Mouse (Mus musculus): Measurements from ENCODE around the gene Cdca3. TPM values are rescaled to one million over a fixed set of nuclear protein-coding genes. Genes with fewer than 3 reads are reported as not detected.
"Not testable (repeated sequence)": the region's sequence is repeated elsewhere in the genome, so short reads cannot be mapped to it uniquely, and the experiment has no call there.

Gene Cdca3
- total RNA-seq (2021): 1 to 10 TPM; 1.5 to 1.8 TPM
- long read RNA-seq, experiment 1: 0 reads
- long read RNA-seq, experiment 2, partial matches to known transcripts: 0 of 1 reads
- long read RNA-seq, experiment 2, other reads (novel, unspliced or antisense): 1 of 1 reads

DNA sequence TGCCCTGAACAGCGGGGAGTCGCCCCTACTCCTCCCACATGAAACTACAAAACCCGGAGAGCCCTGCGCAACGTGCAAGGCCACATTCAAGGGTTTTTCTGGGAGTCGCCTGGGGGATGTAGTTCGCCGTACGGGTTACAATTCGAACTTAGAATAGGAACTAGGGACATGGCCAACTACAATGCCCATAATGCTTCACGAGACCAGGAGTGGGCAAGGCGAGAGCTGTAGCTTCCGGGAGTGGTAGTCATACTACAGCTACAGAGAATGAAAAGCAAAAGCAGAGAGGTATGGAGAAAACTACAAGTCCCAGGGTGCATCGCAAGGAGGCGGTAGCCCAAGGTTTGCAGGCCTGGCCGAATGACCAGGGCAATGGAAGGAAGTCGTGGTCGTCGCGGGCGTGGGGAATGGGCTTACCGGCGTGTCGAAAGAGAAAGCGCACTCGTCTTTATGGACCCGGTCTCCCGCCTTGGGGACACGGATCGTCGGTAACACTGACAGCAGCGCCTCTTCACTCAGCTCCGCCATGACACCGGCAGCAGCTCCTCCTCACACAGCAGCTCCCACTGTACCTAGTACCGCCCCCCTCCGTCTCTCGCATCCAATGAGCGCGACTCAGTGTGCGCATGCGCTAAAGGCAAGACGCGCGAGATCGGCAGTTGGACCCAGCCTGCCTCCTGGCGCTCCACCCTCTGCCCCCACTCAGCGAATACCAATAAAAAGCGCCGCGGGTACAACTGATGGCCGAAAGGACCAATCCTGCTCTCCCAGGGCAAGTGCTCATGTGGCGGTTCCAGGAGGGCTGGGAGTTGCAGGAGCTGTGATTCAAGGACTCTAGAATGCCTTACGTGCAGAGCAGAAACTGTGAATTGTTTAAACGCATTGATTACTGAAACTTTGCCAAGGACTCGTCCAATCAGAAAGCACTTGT is at the start of gene Cdca3, which contains the start of gene Usp5:
Gene Cdca3 (plus strand): TSS at position 680 of the 931 bp plus-strand sequence.
Gene Usp5 (minus strand): TSS at position 617 of the 931 bp plus-strand sequence.
- intact Hi-C loops (cut with DNase I): no loop called here
- DNase-seq: peak; percentile 98

DNA sequence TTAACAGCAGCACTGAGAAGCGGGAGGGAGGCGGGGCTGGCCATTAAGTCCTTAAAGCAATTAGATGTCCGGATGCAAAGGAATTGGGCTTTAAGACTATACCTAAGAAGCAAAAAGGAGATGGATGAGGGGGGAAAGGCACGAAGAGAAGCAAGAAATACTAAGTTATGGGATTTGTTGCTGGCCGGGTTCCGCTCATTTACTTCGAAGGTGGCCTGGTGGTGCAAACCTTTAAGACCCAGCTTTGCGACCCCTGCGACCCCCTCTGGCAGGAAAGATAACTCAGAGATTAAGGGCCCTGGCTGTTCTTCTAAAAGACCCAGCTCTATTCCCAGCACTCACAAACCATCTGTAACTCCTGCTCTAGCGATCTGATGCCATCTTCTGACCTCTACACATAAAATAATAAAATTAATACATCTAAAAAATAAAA is 49.3 kb upstream of the Cdca3 start:
- no peak for DNase-seq
- intact Hi-C loops (cut with DNase I): no loop called here

DNA sequence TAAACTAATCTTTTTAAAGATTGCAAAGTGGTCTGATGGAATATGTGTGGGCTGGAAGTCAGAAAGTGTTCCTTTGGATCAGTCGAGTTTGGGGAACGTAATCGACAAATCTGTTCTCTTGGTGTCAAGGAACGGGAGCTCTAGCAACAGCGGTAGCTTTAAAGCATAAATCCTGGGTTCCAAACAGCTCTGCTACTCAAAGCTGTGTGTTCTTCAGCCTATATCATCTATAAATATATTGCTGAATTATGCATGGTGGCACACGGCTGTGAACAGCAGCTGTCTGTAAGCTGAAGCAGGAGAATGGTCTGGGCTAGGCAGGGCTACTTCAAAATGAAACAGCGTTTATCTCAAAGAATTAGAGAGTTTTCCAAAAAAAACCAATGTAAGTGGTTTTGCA is 48.4 kb upstream of the Cdca3 start:
- DNase-seq: no peak
- intact Hi-C loops (cut with DNase I): no loop called here

DNA sequence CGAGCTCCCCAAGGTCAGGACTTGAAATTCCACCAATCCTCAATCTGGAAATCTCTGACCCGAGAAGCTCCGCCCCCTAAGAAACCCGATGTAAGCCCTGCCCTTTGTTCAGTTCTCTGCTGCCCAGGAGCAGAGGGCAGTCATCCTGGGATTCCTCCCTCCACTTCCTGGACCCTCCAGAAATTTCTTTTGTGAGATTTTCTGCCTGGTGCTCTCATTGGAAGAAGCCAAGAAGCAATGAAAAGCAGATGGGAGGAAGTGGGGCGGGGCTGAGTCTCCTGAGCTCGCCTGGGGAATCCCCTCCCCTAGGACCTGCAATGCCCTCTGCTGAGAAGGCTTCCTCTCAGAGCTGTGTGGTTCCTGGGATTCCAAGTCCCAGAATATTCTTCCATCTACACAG is 46.9 kb upstream of the Cdca3 start:
- intact Hi-C loops (cut with DNase I): no loop called here
- no peak for DNase-seq

DNA sequence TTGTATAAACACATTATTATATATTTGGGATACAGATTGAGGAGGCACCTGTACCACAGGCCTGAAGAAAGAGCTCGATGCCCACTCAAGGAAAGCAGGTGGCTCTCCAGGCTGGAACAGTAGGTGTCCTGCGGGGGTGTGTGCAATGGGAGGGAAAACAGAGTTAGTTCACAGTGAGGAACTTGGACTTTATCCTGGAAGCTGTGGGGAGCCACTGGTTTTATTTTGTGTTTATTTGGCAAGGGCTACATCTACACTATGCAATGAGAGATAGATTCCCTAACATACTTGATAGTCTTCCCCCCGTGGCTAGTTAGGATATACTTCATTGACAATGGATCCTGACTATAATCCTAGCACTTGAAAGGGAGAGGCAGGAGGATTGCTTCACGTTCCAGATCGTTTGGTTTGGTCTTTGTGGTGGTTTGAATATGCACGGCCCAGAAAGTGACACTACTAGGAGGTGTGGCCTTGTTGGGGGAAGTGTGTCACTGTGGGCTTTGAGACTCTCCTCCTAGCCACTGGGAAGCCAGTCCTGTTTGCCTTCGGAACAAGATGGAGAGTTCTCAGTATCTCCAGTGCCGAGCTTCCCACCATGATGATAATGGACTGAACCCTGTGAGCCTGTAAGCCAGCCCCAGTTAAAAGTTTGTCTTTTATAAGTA is 42.5 kb upstream of the Cdca3 start:
- intact Hi-C loops (cut with DNase I): no loop called here
- no peak for DNase-seq

DNA sequence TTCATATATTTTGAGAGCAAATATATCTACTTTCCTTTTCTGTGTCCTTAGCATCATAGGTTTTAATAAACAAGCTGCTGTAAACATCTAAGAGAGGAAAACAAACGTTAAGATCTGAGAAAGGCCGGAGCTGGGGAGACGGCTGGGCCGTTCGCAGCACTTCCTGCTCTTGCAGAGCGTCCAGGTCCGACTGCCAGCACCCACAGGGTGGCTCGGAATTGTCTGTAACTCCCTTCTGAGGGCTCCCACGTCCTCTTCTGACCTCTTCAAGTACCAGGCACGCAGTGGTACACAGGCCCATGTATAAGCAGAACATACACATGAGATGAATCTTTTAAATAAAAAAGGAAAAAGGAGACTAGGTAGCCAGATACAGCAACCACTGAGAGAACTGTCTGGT is 41.6 kb upstream of the Cdca3 start:
- intact Hi-C loops (cut with DNase I): no loop called here
- DNase-seq: no peak

DNA sequence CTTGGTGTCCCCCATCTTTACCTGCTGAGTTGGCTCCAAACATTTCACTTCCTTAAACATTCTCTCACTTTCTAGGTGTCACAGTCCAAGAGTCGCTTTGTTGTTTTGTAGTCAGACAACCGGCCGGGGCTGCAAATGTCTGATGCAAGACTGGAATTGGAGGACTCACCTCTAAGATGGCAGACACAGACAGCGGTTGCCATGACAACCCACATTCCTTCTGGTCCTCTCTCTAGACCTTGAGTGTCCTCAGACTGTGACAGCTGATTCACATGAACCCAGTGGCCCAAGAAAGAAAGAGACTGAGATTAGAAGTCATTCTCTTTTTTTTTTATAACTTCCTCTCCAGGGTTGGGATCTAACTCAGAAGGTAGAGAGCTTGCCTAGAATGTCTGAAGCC is 39.8 kb upstream of the Cdca3 start:
- no peak for DNase-seq
- intact Hi-C loops (cut with DNase I): no loop called here

DNA sequence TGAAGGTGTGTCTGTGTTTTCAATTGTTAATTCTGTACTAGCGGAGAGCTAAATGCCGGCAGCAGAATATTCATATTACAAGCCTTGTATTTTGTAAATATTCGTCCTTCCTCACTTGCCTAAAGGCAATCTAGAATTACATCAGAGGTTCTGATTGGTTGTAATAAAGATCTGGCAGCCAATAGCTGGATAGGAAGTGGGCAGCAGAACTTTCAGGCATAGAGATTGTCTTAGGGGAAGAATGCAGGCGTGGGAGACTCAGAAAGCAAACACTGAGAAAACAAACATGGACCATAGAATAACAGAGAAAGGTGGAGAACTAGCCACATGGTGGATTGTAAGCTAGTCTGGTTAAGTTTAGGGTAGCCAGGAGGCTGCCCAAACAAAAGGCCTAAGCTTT is 39.2 kb upstream of the Cdca3 start:
- intact Hi-C loops (cut with DNase I): no loop called here
- no peak for DNase-seq

DNA sequence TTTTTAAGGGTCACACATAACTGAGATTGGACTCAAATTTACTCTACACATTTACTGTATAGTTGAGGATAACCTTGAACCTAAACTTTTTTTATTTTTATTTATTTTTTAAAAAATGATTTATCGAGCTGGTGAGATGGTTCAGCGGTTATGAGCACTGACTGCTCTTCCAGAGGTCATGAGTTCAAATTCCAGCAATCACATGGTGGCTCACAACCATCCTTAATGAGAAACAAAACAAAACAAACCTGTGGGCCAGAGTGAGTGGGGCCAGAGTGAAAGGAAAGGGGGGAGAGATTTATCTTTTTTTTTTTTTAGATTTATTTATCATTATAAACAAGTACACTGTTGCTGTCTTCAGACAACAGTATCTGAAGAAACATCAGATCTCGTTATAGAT is 37.4 kb upstream of the Cdca3 start:
- DNase-seq: no peak
- intact Hi-C loops (cut with DNase I): no loop called here

DNA sequence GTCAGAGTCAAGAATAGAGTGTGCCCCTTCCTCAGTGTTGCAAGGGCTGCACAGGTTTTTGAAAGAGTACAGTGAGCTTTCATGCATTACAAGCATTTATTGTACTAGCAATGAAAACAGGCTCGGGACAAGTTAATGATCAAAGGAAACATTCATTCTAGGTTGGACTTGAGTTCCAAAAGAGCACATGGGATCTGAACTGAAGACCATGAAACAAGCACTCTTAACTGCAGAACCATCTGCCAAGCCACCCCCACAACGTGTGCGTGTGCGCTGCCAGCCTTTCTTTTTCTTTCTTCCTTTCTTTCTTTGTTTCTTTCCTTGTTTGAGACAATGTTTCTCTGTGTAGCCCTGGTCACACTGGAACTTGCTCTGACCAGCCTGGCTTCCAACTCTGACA is 33.6 kb upstream of the Cdca3 start:
- intact Hi-C loops (cut with DNase I): no loop called here

DNA sequence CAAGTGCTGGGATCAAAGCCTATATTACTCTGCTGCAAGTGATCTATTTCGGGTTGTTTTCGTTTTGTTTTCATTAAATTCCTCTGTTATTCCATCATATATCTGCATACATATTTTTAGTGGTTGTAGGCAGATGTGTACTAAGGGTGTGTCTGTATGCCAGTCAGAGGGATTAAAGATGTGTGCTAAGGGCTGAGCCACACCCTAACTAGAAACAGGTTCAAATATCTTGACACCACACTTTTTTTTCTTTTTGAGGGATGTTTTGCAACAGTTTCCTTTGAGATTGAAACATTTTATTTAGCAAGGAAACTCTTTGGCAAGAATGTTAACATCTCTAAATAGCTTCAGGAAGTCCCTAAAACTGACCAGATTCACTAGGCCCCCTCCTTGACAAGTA is 33.1 kb upstream of the Cdca3 start:
- DNase-seq: no peak
- intact Hi-C loops (cut with DNase I): no loop called here

More for the DNA sequence above, 33.6 kb upstream of the Cdca3 start:
- DNase-seq: no peak

DNA sequence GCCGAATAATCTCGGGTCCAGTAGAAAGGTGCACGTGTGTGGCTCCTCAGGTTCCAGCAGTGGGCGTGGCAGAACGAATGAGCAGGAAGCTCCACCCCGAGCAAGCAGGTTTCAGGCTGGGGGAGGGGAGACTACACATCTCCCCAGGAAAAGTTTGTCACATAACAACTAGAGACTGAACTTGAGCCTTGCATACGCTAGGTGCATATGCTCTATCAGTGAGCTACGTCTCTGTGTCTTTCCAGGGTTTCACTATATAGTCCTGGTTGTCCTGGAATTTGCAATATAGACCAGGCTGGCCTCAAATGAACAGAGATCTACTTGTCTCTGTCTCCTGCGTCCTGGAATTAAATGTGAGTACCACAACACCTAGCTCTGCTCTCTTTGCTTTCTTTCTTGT is 26.9 kb upstream of the Cdca3 start:
- intact Hi-C loops (cut with DNase I); DNase-seq: not testable (repeated sequence)

DNA sequence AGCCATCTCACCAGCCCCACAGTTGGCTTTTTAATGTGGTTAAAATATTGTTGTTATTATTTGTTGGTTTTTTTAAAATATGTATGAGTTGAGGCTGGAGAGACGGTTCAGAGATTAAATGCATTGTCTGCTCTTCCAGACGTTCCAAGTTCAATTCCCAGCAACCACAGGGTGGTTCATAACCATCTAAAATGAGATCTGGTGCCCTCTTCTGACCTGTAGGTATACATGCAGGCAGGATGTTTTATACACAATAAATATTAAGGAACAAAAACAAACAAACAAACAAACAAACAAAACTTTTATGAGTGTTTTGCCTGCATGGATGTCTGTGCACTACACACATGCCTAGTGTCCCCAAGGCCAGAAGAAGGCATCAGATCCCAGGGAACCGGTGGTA is 26.3 kb upstream of the Cdca3 start:
- intact Hi-C loops (cut with DNase I): no loop called here
- DNase-seq: no peak

DNA sequence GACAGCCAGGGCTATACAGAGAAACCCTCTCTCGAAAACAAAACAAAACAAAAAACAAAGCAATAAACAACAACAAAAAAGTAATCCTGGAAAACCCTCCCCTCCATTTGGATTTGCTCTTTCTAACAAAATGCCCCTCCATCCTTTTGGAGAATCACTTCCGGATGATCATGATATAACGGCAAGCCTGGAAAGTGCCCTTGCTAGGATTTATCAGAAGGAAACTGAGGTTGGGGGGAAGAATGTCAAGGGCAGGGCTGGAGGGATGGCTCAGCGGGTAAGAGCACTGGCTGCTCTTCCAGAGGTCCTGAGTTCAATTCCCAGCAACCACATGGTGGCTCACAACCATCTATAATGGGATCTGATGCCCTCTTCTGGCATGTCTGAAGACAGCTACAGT is 25.7 kb upstream of the Cdca3 start:
- DNase-seq; intact Hi-C loops (cut with DNase I): not testable (repeated sequence)

DNA sequence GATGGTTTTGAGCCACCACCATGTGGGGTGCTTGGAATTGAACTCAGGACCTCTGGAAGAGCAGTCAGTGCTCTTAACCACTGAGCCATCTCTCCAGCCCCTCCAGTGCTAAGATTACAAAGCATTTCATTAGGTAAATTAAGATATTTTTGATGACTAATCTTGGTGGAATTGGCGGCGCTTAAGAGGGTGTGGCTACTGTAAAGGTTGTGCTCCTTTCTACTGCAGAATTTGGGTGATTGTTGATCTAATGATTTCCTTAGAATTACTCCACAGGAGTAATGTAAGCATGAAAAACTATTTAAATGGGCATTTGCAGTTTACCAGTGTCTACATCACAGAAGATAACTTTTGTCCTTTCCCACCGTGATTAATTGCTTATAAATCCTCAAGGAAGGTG is 25.0 kb upstream of the Cdca3 start:
- intact Hi-C loops (cut with DNase I): no loop called here
- DNase-seq: no peak

DNA sequence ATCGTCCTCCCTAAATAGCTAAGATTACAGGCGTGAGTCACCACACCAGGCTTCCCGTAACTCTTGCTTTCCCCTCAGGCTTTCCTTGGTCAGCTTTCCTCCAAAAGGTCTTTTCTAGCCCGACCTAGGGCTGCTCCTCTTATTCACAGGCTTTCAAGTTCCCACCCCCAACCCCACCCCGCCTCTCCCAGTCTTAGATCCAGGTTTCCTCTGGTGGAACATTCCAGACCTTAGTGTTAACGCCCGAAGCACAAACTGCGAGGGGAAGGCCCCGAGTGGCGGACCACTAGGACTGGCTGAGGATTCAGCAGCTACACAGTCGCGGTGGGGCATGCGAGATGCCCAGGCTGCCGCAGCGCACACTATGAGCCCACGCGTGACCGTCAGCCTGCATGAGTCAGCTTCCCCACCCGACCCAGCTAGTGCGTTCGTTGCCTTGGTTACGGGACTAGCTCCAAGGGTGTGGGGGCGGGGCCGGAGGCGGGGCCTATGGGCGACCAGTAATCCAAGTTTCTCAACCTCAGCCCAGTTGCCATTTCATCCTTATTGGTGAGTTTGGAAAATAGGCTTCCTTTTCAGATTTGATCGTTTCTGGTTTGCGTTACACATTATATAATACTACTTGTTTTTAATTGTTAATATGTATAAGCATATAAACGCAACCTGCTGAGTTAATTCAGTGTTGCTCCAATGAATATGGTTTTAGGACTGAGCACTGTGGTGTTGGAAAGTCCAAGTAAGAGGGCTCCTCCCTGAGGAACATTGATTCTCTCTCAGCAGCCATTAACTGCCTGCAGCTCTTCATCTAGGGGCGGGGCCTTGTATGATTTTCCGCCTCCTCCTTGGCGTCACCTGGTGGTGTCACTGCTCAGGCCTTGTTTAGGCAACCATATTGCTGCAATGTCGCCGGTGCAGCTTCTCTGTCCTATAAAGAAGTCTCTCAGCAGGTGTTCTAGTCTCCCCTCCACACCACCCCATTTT is 23.7 kb upstream of the Cdca3 start:
- DNase-seq: peak; percentile 95 to 96
- intact Hi-C loops (cut with DNase I): no loop called here

DNA sequence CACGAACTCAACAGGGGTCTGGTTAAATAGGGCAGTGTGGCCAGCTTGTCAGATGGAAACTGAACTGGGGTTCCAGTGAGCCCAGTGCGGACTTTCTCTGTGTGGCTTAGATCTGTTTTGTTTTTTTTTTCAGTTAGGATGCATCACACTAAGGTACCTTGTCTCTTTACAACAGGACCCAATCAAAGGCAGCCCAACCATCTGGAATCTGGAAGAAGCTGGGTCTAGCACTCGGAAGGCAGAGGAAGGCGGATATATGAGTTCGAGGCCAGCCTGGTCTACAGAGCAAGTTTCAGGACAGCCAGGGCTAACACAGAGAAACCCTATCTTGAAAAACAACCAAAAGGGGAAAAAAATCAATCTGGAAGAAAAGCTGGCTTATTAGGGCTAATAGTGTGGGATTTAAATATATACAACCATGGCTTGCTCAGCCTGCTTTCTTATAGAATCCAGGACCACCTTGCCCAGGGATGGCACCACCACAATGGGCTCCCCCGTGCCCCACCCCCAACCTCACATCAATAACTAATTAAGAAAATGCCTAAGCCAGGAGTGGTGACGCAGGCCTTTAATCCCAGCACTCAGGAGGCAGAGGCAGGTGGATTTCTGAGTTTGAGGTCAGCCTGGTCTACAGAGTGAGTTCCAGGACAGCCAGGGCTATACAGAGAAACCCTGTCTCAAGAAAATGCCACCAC is 22.8 kb upstream of the Cdca3 start:
- intact Hi-C loops (cut with DNase I): no loop called here

DNA sequence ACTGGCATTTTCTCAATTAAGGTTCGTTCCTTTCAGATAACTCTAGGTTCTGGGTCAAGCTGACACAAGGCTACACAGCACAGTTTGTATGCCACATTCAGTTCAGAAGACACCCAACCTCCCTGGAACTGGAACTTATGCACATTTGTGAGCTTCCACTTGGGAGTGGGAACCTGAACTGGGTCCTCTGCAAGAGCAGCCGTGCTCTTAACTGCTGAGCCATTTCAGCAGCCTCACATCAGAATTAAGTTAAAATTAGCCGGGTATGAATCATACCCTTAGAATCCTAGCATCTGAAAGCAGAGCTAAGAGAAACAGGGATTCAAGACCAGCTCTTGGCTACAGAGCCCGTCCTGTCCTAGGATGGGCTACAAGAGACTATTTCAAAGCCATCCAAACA is 22.0 kb upstream of the Cdca3 start:
- intact Hi-C loops (cut with DNase I): no loop called here
- DNase-seq: no peak

More for the DNA sequence above, 22.8 kb upstream of the Cdca3 start:
- no peak for DNase-seq

DNA sequence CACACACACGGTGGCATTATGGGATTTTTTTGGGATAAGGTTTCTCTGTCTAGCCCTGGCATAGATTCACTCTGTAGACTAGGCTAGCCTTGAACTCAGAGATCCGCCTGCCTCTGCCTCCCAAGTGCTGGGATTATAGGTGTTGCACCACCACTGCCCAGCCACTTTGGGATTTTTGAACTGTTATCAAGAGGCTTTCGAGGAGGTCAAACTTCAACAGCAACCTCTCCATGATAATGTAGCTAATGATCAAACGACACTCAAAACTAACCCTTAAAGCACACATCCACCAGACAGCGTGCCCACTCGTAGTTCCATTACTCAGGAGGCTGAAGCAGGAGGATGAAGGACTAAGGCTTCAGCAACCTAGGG is 21.4 kb upstream of the Cdca3 start:
- intact Hi-C loops (cut with DNase I): no loop called here
- DNase-seq: no peak

All from gastrocnemius, postnatal 36 days (tissue).